ENCODE assay signal across 9 mouse cellular contexts in genomic region chr12:99269396-99269795, GRCm38 (mm10).
DNase-seq lines count a peak whose midpoint lies in the region; TF ChIP-seq lines count a peak whose summit lies in the region.
"Had no signal": no experiment of that assay in that cellular context is flagged by ENCODE, and none has a peak within 500 bp of the region (broad histone marks: within the 10 kb centered on the region; RNA-seq: fewer than 3 reads in every experiment).

No protein-coding gene starts in this region.

- peak overlapping the region; percentile 70 for H3K27ac ChIP-seq in heart, adult 2 months

- no peaks in the 10 kb centered on the region for H3K27me3 ChIP-seq in heart, adult 2 months (ENCODE audit: control insufficient read depth, insufficient read depth, low read length)

- no peak for TF ChIP-seq CTCF in heart, adult 2 months (IDR thresholded peaks at IDR 0.05)

- DNase-seq in 3T3-L1 (ENCODE audit: low read depth, low spot score) (peak; percentile 27), NIH3T3 (ENCODE audit: low read depth) (peak; percentile 29)
- DNase-seq in heart, adult 2 months = peak in 1 of 2 experiments; percentile 71
- DNase-seq in kidney, postnatal 10 days = peak; percentile 83
- no peak for DNase-seq in thymus, postnatal 14 days
- no peak for DNase-seq in thymus, postnatal 4 days
- DNase-seq in thymus, postnatal 36 days = no peak
- no peak for DNase-seq in cerebellum, postnatal 4 days (ENCODE audit: low spot score in 2 of 2)
- DNase-seq: cerebellum, postnatal 14 days had no signal

- no peak for TF ChIP-seq POLR2A in heart, adult 2 months (IDR thresholded peaks at IDR 0.05; ENCODE audit: insufficient read depth, low read depth, low read length)

- no peak overlapping the region for H3K4me3 ChIP-seq in heart, adult 2 months

- no peak overlapping the region for H3K9ac ChIP-seq in heart, adult 2 months (ENCODE audit: low read depth, low read length)

- H3K79me2 ChIP-seq in heart, adult 2 months (replicated peaks; ENCODE audit: control insufficient read depth, insufficient read depth, low read length) = peaks cover 1% of the 10 kb centered on the region

- H3K4me1 ChIP-seq in heart, adult 2 months (ENCODE audit: control insufficient read depth, insufficient read depth, low read length) = peaks cover 13% of the 10 kb centered on the region

- intact Hi-C loops in heart, adult 2 months (cut with DNase I) = loop anchor here (5.0 kb wide), 1 partner anchor 73 kb away; no protein-coding TSS in a partner anchor

- 36% methylated on average over 8 of the region's 8 CpGs for WGBS in heart, adult 2 months

- H3K36me3 ChIP-seq in heart, adult 2 months (ENCODE audit: control insufficient read depth, insufficient read depth, low read length) = no peaks in the 10 kb centered on the region

- peak; percentile 41; the same call in 1 of the 2 replicates for TF ChIP-seq EP300 in heart, adult 2 months (IDR thresholded peaks at IDR 0.05; ENCODE audit: insufficient read depth, low read depth, low read length)

Comparison
In these comparisons a context has a peak if more than half of its experiments do, and no peak if none do; other contexts are left out.
1. DNase-seq: peak in 3T3-L1 (single experiment), NIH3T3 (single experiment) and kidney, postnatal 10 days (single experiment); none in thymus, postnatal 14 days (single experiment), thymus, postnatal 4 days (single experiment), thymus, postnatal 36 days (0 of 2) and cerebellum, postnatal 4 days (0 of 2).